Mouse (Mus musculus) adrenal gland, postnatal 36 days (tissue): ENCODE measurements around the gene Pigo. TPM values are rescaled to one million over a fixed set of nuclear protein-coding genes. Genes with fewer than 3 reads are reported as not detected.

ENCODE experiments used
- DNase-seq, 2 experiments: peaks; one replicate each; pipeline ENCODE4 v3.0.0; 2021; ENCODE audit warnings: mixed read lengths in 1 of 2
- long read RNA-seq, 2 experiments: library from polyadenylated mRNA; stranded (forward); transcript quantifications; one replicate each; pipeline ENCODE4 v2.0.0; 2021; ENCODE audit warnings: borderline sequencing depth in 2 of 2
- total RNA-seq, 2 experiments: library from RNA; stranded (reverse); gene quantifications; 2 replicates each; pipeline ENCODE4 v1.2.3; 2021

Gene Pigo
- total RNA-seq, result 10 to 100 TPM; 16.0 to 19.6 TPM
- long read RNA-seq, experiment 1, full-length matches to known transcripts, result 3 of 13 reads
- long read RNA-seq, experiment 1, partial matches to known transcripts, result 5 of 13 reads
- long read RNA-seq, experiment 1, other reads (novel, unspliced or antisense), result 5 of 13 reads
- long read RNA-seq, experiment 2, full-length matches to known transcripts, result 2 of 5 reads
- long read RNA-seq, experiment 2, partial matches to known transcripts, result 1 of 5 reads
- long read RNA-seq, experiment 2, other reads (novel, unspliced or antisense), result 2 of 5 reads

GRCm38 (mm10) chr4:43025084-43025960 lies at the start of gene Pigo:
Gene Pigo, minus strand, starts transcription at chr4:43025819.
- peak; percentile 94 to 95 for DNase-seq

GRCm38 (mm10) chr4:43074923-43075322 lies 49.3 kb upstream of the Pigo start:
- DNase-seq, result no peak

GRCm38 (mm10) chr4:43065471-43065870 lies 39.9 kb upstream of the Pigo start:
- no peak for DNase-seq

GRCm38 (mm10) chr4:43060286-43060685 lies 34.7 kb upstream of the Pigo start:
- no peak for DNase-seq

- no peak for DNase-seq
These were observed 34.1 kb upstream of the Pigo start for GRCm38 (mm10) chr4:43059697-43060096.

GRCm38 (mm10) chr4:43058753-43059654 lies 33.4 kb upstream of the Pigo start, which contains the start of gene Unc13b:
Gene Unc13b, plus strand, starts transcription at chr4:43058953.
- DNase-seq, result peak; percentile 97 to 98

GRCm38 (mm10) chr4:43058392-43058752 lies 32.8 kb upstream of the Pigo start:
- DNase-seq, result no peak

GRCm38 (mm10) chr4:43057654-43058053 lies 32.0 kb upstream of the Pigo start:
- DNase-seq, result no peak

GRCm38 (mm10) chr4:43052627-43053026 lies 27.0 kb upstream of the Pigo start:
- DNase-seq, result peak in 1 of 2 experiments; percentile 52

GRCm38 (mm10) chr4:43047231-43047630 lies 21.6 kb upstream of the Pigo start:
- DNase-seq, result peak; percentile 61 to 80

- DNase-seq, result no peak
These were observed 21.0 kb upstream of the Pigo start for GRCm38 (mm10) chr4:43046607-43047006.

- DNase-seq, result peak; percentile 100
These were observed 20.2 kb upstream of the Pigo start, which contains the start of gene Fam214b for GRCm38 (mm10) chr4:43045659-43046302. Gene Fam214b, minus strand, starts transcription at chr4:43046220.

GRCm38 (mm10) chr4:43045285-43045658 lies 19.7 kb upstream of the Pigo start:
- peak in 1 of 2 experiments; percentile 20 for DNase-seq

- peak in 1 of 2 experiments; percentile 47 for DNase-seq
These were observed 19.1 kb upstream of the Pigo start for GRCm38 (mm10) chr4:43044673-43045072.

GRCm38 (mm10) chr4:43043644-43044357 lies 18.2 kb upstream of the Pigo start:
- peak; percentile 75 to 82 for DNase-seq

- DNase-seq, result peak; percentile 57 to 73
These were observed 15.4 kb upstream of the Pigo start for GRCm38 (mm10) chr4:43040881-43041547.

GRCm38 (mm10) chr4:43040114-43040572 lies 14.5 kb upstream of the Pigo start:
- DNase-seq, result peak; percentile 99

- DNase-seq, result no peak
These were observed 14.0 kb upstream of the Pigo start for GRCm38 (mm10) chr4:43039609-43040008.

GRCm38 (mm10) chr4:43038567-43039495 lies 13.2 kb upstream of the Pigo start:
- DNase-seq, result peak; percentile 88 to 91
